Mouse (Mus musculus): ENCODE measurements at regions not wholly inside any gene's neighbourhood (a gene's known extent, or its start where the extent isn't known, plus 50 kb on each side); places are given as distances from the start of the nearest gene placed in this dataset.

DNA sequence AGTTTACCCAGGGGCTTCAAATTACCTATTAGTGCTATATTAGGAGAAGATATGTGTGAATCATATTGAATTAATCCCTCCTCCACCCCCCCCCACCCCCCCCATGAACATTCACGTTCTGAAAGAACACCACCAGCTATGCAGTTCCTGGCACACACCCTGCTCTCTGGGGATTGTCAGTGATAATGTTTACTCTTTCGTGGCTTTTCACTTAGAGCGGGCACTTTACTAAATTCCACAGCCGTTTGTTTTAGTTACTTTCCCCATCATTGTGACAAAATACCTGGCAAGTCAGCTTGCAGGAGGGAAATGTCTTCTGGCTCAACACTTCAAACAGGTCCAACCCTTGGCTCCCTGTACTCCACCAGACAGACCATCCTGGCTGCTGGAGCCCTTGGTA, 359.0 kb downstream of the Rps15a start:
- Histone ChIP-seq H3K9me3 (no peaks in the 10 kb centered on the region), H3K4me3 (no peak overlapping the region), H3K4me2 (no peak overlapping the region), H3K36me3 (no peaks in the 10 kb centered on the region), H3K27me3 (no peaks in the 10 kb centered on the region), H3K27ac (replicated peaks) (no peak overlapping the region), H3K4me1 (replicated peaks) (no peaks in the 10 kb centered on the region), H3K9ac (no peak overlapping the region)
- 45% methylated on average over 4 of the region's 4 CpGs for WGBS
- ATAC-seq (ENCODE audit: low FRiP score, low read depth), result no peak

GRCm38 (mm10) chr7:117755830-117756229, 360.2 kb downstream of the Rps15a start:
- no peak overlapping the region for H3K4me3 ChIP-seq
- no peaks in the 10 kb centered on the region for H3K36me3 ChIP-seq
- ATAC-seq (ENCODE audit: low FRiP score, low read depth), result no peak
- no peak overlapping the region for H3K27ac ChIP-seq (replicated peaks)
- no peaks in the 10 kb centered on the region for H3K27me3 ChIP-seq
- no peaks in the 10 kb centered on the region for H3K4me1 ChIP-seq (replicated peaks)
- H3K9me3 ChIP-seq, result no peaks in the 10 kb centered on the region
- 77% methylated on average over 5 of the region's 5 CpGs for WGBS
- H3K4me2 ChIP-seq, result no peak overlapping the region
- no peak overlapping the region for H3K9ac ChIP-seq

DNA sequence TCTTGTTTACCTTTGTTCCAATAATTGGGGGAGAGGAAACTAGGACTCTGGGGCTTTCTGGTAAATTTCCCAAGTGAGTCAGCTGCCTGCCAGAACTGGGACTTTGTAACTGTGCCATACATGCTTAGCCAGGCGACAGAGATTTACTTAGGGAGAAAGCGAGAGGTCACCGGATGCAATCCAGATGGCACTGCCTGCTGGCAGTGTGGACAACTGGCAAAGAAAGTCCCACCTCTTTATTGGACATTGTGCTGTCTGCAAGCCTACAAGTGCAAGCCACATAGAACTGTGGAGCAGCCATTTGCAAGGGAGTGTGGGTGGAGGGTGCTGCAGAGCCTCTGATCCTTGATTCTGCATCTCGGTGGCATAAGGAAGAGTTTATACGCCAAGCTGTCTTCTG, 362.7 kb downstream of the Rps15a start:
- Histone ChIP-seq H3K9me3 (no peaks in the 10 kb centered on the region), H3K4me1 (replicated peaks) (no peaks in the 10 kb centered on the region), H3K27me3 (no peaks in the 10 kb centered on the region), H3K4me3 (no peak overlapping the region), H3K4me2 (no peak overlapping the region), H3K36me3 (no peaks in the 10 kb centered on the region), H3K27ac (replicated peaks) (no peak overlapping the region), H3K9ac (no peak overlapping the region)
- 57% methylated on average over 5 of the region's 5 CpGs for WGBS
- peak; percentile 71 for ATAC-seq (ENCODE audit: low FRiP score, low read depth)

GRCm38 (mm10) chr7:117752302-117753185, 363.4 kb downstream of the Rps15a start:
- Histone ChIP-seq H3K36me3 (no peaks in the 10 kb centered on the region), H3K4me3 (no peak overlapping the region), H3K9ac (no peak overlapping the region), H3K9me3 (no peaks in the 10 kb centered on the region), H3K27ac (replicated peaks) (no peak overlapping the region), H3K27me3 (no peaks in the 10 kb centered on the region), H3K4me2 (no peak overlapping the region), H3K4me1 (replicated peaks) (no peaks in the 10 kb centered on the region)
- WGBS, result 72% methylated on average over 12 of the region's 12 CpGs
- no peak for ATAC-seq (ENCODE audit: low FRiP score, low read depth)

DNA sequence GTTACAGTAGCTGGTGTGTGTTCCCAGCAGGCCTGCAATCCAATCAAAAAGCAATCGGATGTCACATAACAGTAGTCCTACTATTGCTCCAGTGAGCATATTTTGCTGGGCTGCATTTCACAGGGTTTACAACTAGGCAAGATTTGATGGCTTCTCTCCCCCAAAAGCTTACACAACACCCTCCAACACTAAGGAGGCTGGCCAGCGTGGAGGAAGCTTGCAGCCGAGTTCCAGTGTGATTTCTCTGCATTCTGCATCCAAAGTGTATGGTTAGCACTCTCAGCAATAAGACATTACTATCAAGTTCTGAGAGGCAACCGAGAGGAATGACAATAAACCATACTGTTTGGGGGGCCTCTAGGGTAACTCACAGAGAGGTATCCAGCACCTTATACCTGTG, 367.2 kb downstream of the Xylt1 start:
- no peak overlapping the region for H3K9ac ChIP-seq
- H3K9me3 ChIP-seq, result no peaks in the 10 kb centered on the region
- H3K27me3 ChIP-seq, result no peaks in the 10 kb centered on the region
- no peak for ATAC-seq (ENCODE audit: low FRiP score, low read depth)
- H3K4me3 ChIP-seq, result no peak overlapping the region
- no peaks in the 10 kb centered on the region for H3K36me3 ChIP-seq
- H3K4me1 ChIP-seq (replicated peaks), result 0 out of 2 replicates have a peak, but pooled peaks cover 3% of the 10 kb centered on the region
- WGBS, result 80% methylated on average over 4 of the region's 4 CpGs
- no peak overlapping the region for H3K27ac ChIP-seq (replicated peaks)
- no peak overlapping the region for H3K4me2 ChIP-seq

GRCm38 (mm10) chr7:117746393-117746792, 365.6 kb downstream of the Xylt1 start:
- H3K27ac ChIP-seq (replicated peaks), result no peak overlapping the region
- no peaks in the 10 kb centered on the region for H3K9me3 ChIP-seq
- H3K4me1 ChIP-seq (replicated peaks), result 0 out of 2 replicates have a peak, but pooled peaks cover 3% of the 10 kb centered on the region
- H3K36me3 ChIP-seq, result no peaks in the 10 kb centered on the region
- no peak overlapping the region for H3K9ac ChIP-seq
- H3K4me2 ChIP-seq, result no peak overlapping the region
- H3K27me3 ChIP-seq, result no peaks in the 10 kb centered on the region
- no peak for ATAC-seq (ENCODE audit: low FRiP score, low read depth)
- H3K4me3 ChIP-seq, result no peak overlapping the region
- WGBS, result 97% methylated on average over 4 of the region's 4 CpGs

GRCm38 (mm10) chr7:117739706-117740105, 358.9 kb downstream of the Xylt1 start:
- H3K27ac ChIP-seq (replicated peaks), result no peak overlapping the region
- ATAC-seq (ENCODE audit: low FRiP score, low read depth), result no peak
- H3K27me3 ChIP-seq, result no peaks in the 10 kb centered on the region
- H3K4me3 ChIP-seq, result no peak overlapping the region
- H3K9ac ChIP-seq, result no peak overlapping the region
- H3K9me3 ChIP-seq, result no peaks in the 10 kb centered on the region
- 61% methylated on average over 6 of the region's 6 CpGs for WGBS
- no peak overlapping the region for H3K4me2 ChIP-seq
- no peaks in the 10 kb centered on the region for H3K36me3 ChIP-seq
- H3K4me1 ChIP-seq (replicated peaks), result no peaks in the 10 kb centered on the region

GRCm38 (mm10) chr7:117735699-117736020, 354.9 kb downstream of the Xylt1 start:
- Histone ChIP-seq H3K9me3 (no peaks in the 10 kb centered on the region), H3K4me3 (no peak overlapping the region), H3K4me2 (no peak overlapping the region), H3K9ac (no peak overlapping the region), H3K36me3 (no peaks in the 10 kb centered on the region), H3K27ac (replicated peaks) (no peak overlapping the region), H3K4me1 (replicated peaks) (no peaks in the 10 kb centered on the region), H3K27me3 (no peaks in the 10 kb centered on the region)
- 67% methylated on average over 3 of the region's 3 CpGs for WGBS
- ATAC-seq (ENCODE audit: low FRiP score, low read depth), result no peak

DNA sequence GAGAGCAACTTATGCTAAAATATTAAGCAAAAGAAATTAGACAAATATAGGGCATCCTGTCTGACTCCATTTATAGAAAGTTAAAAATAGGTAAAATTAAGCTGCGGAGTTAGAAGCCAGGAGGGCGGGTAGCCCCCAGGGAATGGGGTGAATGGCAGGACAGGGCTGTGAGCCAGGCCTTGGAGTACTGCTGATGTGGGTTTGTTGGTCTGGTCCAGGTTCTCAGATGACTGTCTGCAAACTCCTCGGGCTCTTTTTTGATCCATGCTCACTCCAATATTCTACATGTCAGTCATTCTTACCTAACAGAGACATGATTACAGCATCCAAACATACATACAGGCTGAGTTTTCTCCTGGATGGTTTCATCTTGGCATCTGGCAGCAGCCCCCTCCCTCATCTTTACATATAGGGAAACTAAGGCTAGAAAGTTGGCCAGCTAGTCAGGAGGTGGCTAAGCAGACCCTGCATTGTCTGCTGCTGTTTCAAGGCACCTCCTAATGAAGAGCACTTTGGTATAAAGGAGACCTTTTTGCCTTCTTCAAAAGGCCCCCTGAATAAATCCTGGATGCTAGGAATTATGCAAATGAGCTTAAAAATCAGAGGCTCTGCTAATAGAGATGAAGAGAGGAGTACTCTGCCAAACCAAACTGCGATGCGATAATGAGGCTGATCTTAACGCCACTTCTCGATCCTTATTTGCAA, 354.4 kb downstream of the Xylt1 start:
- 79% methylated on average over 7 of the region's 7 CpGs for WGBS
- no peak overlapping the region for H3K27ac ChIP-seq (replicated peaks)
- H3K9ac ChIP-seq, result no peak overlapping the region
- H3K9me3 ChIP-seq, result no peaks in the 10 kb centered on the region
- no peak overlapping the region for H3K4me2 ChIP-seq
- no peaks in the 10 kb centered on the region for H3K4me1 ChIP-seq (replicated peaks)
- no peaks in the 10 kb centered on the region for H3K36me3 ChIP-seq
- no peaks in the 10 kb centered on the region for H3K27me3 ChIP-seq
- H3K4me3 ChIP-seq, result no peak overlapping the region
- 0 out of 2 replicates have a peak, but pooled peaks have one; percentile 23 for ATAC-seq (ENCODE audit: low FRiP score, low read depth)

DNA sequence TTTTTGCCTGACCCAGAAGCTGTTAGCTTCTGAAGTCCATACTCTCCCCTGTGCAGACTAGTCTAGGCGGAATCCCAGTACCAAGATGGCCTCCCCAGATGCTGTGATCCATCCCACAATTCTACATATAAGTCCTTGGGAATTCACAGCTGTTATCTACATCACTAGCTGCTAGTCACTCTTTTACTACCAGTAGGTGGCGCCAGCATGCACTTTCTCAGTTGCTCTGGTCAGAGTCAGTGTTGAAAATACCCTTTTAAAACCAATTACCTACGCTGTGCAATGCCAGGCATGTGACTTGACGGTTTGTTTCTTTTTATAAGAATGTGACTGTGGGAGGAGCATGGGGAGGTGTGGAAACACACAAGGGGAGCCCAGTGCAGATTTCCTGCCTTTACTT, 348.3 kb downstream of the Xylt1 start:
- H3K27me3 ChIP-seq, result no peaks in the 10 kb centered on the region
- no peak overlapping the region for H3K4me2 ChIP-seq
- H3K36me3 ChIP-seq, result no peaks in the 10 kb centered on the region
- H3K4me1 ChIP-seq (replicated peaks), result no peaks in the 10 kb centered on the region
- no peak overlapping the region for H3K4me3 ChIP-seq
- H3K9ac ChIP-seq, result no peak overlapping the region
- H3K9me3 ChIP-seq, result no peaks in the 10 kb centered on the region
- ATAC-seq (ENCODE audit: low FRiP score, low read depth), result no peak
- H3K27ac ChIP-seq (replicated peaks), result no peak overlapping the region
- WGBS, result 87% methylated on average over 4 of the region's 4 CpGs

Data from hindbrain, embryonic 15.5 days (tissue).